Mouse (Mus musculus): ENCODE results near the gene Asb2. TPM values are rescaled to one million over a fixed set of nuclear protein-coding genes. Genes with fewer than 3 reads are reported as not detected.

Asb2 gene
- total and polyA plus RNA-seq, 3 experiments = 3.0 to 5.3 (median 4.1) TPM

DNA sequence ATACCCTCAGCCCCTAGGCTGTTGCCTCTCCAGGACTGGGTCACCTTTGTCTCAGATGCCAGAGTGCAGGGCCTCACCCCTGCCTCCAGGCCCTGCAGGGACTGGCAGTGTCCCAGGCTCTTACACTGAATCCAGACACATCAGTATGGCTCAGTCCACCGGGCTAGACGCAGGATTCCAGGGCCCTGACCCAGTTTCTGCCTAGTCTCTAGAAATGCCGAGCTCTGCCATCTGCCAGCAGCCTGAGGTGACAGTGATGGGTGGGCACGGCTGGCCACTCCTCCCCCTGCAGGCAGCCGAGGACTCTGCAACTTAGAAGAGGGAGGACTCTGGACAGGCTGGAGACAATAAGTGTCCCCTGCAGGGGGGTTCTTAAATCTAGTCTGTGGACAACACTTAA is 2.3 kb downstream of the Asb2 start:
- Histone ChIP-seq H3K9ac (ENCODE audit: insufficient read depth, low read depth) (no peak overlapping the region), H3K36me3 (replicated peaks in 1 of 2; ENCODE audit: control insufficient read depth in 1 of 2, insufficient read depth in 1 of 2, low read length in 1 of 2) (no peaks in the 10 kb centered on the region), H3K27ac (ENCODE audit: insufficient read depth, low read depth) (no peak overlapping the region), H3K9me3 (replicated peaks; ENCODE audit: low read length) (peaks cover 15% of the 10 kb centered on the region), H3K4me3 (replicated peaks in 1 of 3; ENCODE audit: low read depth in 2 of 3, low read length in 2 of 3, poor library complexity in 1 of 3) (no peak overlapping the region), H3K4me2 (ENCODE audit: insufficient read depth, low read depth, poor library complexity, severe bottlenecking) (no peak overlapping the region), H3K27me3 (replicated peaks) (peaks cover 2% of the 10 kb centered on the region), H3K79me2 (replicated peaks; ENCODE audit: control insufficient read depth, extremely low read depth, insufficient read depth, poor library complexity, severe bottlenecking) (no peaks in the 10 kb centered on the region), H3K4me1 (ENCODE audit: control insufficient read depth in 1 of 2, insufficient read depth in 2 of 2) (peaks cover 1 to 22% of the 10 kb centered on the region in 2 experiments)
- dilution Hi-C loops (cut with MboI; ENCODE audit: extremely low pct_ligation_motif_present, extremely low pct_unique_long_range_greater_than_20kb, low sequenced_read_pairs) (no loop called here), in situ Hi-C loops (cut with MboI; ENCODE audit: low pct_ligation_motif_present, low pct_unique_long_range_greater_than_20kb, low sequenced_read_pairs) (no loop called here)
- DNase-seq (ENCODE audit: extremely low read depth) = no peak
- TF ChIP-seq MAFK (IDR thresholded peaks at IDR 0.05; ENCODE audit: insufficient replicate concordance, low read length) (no peak), CTCF (conservative IDR thresholded peaks at IDR 0.05 in 1 of 2, IDR thresholded peaks at IDR 0.05 in 1 of 2; ENCODE audit: low read depth in 2 of 2, low read length in 2 of 2) (peak in 1 of 2 experiments; percentile 49; a peak in 2 of 4 replicates)

DNA sequence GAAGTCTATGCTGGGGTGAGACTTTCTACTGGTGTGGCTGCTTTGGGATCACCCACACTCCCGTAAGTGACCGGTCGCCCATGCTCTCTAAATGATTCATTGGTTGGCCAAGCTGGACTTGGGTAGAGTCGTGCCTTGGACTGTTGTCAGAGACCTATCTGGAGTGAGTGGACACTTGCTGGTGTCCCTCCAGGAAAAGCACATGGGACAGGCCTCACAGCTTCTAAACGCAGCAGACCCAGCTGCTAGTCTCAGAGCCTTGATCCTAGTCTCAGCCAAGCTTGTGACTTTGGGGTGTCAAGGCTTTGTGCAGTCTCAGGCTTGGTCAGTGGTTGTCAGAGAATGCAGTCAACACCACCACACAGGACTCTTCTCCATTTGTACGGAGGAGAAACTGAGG is 3.1 kb downstream of the Asb2 start:
- peaks cover 15% of the 10 kb centered on the region for H3K9me3 ChIP-seq (replicated peaks; ENCODE audit: low read length)
- no peak overlapping the region for H3K27ac ChIP-seq (ENCODE audit: insufficient read depth, low read depth)
- TF ChIP-seq JUN (IDR thresholded peaks at IDR 0.05; ENCODE audit: insufficient read depth, low read depth, low read length) = no peak
- H3K36me3 ChIP-seq (replicated peaks in 1 of 2; ENCODE audit: control insufficient read depth in 1 of 2, insufficient read depth in 1 of 2, low read length in 1 of 2) = no peaks in the 10 kb centered on the region
- H3K9ac ChIP-seq (ENCODE audit: insufficient read depth, low read depth) = no peak overlapping the region
- peaks cover 5 to 23% of the 10 kb centered on the region in 2 experiments for H3K4me1 ChIP-seq (ENCODE audit: control insufficient read depth in 1 of 2, insufficient read depth in 2 of 2)
- dilution Hi-C loops (cut with MboI; ENCODE audit: extremely low pct_ligation_motif_present, extremely low pct_unique_long_range_greater_than_20kb, low sequenced_read_pairs) (no loop called here), in situ Hi-C loops (cut with MboI; ENCODE audit: low pct_ligation_motif_present, low pct_unique_long_range_greater_than_20kb, low sequenced_read_pairs) (no loop called here)
- H3K27me3 ChIP-seq (replicated peaks) = peaks cover 2% of the 10 kb centered on the region
- no peak for DNase-seq (ENCODE audit: extremely low read depth)
- no peak overlapping the region for H3K4me3 ChIP-seq (replicated peaks in 1 of 3; ENCODE audit: low read depth in 2 of 3, low read length in 2 of 3, poor library complexity in 1 of 3)
- no peak overlapping the region for H3K4me2 ChIP-seq (ENCODE audit: insufficient read depth, low read depth, poor library complexity, severe bottlenecking)
- H3K79me2 ChIP-seq (replicated peaks; ENCODE audit: control insufficient read depth, extremely low read depth, insufficient read depth, poor library complexity, severe bottlenecking) = no peaks in the 10 kb centered on the region

DNA sequence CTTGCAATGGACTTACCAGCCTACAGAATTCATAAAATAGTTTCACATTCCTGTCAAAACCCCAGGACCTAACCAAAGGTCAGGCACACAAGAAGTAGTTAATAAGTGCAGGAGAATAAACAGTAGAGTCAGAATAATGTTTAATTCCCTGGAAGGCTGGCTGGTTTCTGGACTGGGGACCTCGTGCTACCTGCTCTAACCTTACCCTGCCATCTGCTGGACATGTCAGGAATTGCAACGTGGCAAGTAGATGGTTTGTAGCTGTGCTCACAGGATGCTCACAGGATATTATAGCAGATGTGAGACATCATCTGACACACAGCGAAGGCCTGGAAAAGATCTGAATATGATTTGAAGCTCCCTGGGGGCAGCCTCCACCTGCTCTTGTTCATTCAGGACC is 7.3 kb downstream of the Asb2 start:
- in situ Hi-C loops (cut with MboI; ENCODE audit: low pct_ligation_motif_present, low pct_unique_long_range_greater_than_20kb, low sequenced_read_pairs) = no loop called here
- peak; percentile 90 for DNase-seq (ENCODE audit: extremely low read depth)
- Histone ChIP-seq H3K79me2 (replicated peaks; ENCODE audit: control insufficient read depth, extremely low read depth, insufficient read depth, poor library complexity, severe bottlenecking) (no peaks in the 10 kb centered on the region), H3K9ac (ENCODE audit: insufficient read depth, low read depth) (no peak overlapping the region), H3K27ac (ENCODE audit: insufficient read depth, low read depth) (no peak overlapping the region), H3K27me3 (replicated peaks) (no peaks in the 10 kb centered on the region), H3K4me3 (replicated peaks in 1 of 3; ENCODE audit: low read depth in 2 of 3, low read length in 2 of 3, poor library complexity in 1 of 3) (no peak overlapping the region), H3K9me3 (replicated peaks; ENCODE audit: low read length) (peaks cover 16% of the 10 kb centered on the region), H3K4me1 (ENCODE audit: control insufficient read depth in 1 of 2, insufficient read depth in 2 of 2) (peaks cover 28 to 55% of the 10 kb centered on the region in 2 experiments), H3K4me2 (ENCODE audit: insufficient read depth, low read depth, poor library complexity, severe bottlenecking) (no peak overlapping the region), H3K36me3 (replicated peaks in 1 of 2; ENCODE audit: control insufficient read depth in 1 of 2, insufficient read depth in 1 of 2, low read length in 1 of 2) (no peaks in the 10 kb centered on the region)
- dilution Hi-C loops (cut with MboI; ENCODE audit: extremely low pct_ligation_motif_present, extremely low pct_unique_long_range_greater_than_20kb, low sequenced_read_pairs) = no loop called here
- TF ChIP-seq MAX (IDR thresholded peaks at IDR 0.05; ENCODE audit: low read length) (peak; percentile 90), POLR2AphosphoS2 (IDR thresholded peaks at IDR 0.05; ENCODE audit: low read depth, low read length) (no peak), NRF1 (IDR thresholded peaks at IDR 0.05; ENCODE audit: low read depth, low read length) (no peak), ZKSCAN1 (IDR thresholded peaks at IDR 0.05; ENCODE audit: borderline replicate concordance, low read depth, low read length) (no peak), MAFK (IDR thresholded peaks at IDR 0.05; ENCODE audit: insufficient replicate concordance, low read length) (no peak), UBTF (IDR thresholded peaks at IDR 0.05; ENCODE audit: low read depth, low read length) (no peak), USF2 (conservative IDR thresholded peaks at IDR 0.05; ENCODE audit: low read depth, low read length) (no peak), IRF4 (IDR thresholded peaks at IDR 0.05; ENCODE audit: low read depth, low read length) (peak; percentile 27; the same call in 1 of the 2 replicates), KAT2A (IDR thresholded peaks at IDR 0.05; ENCODE audit: insufficient replicate concordance, low read length) (no peak), E2F4 (IDR thresholded peaks at IDR 0.05; ENCODE audit: insufficient replicate concordance, low read depth, low read length) (no peak), EP300 (IDR thresholded peaks at IDR 0.05; ENCODE audit: low read length) (no peak), RCOR1 (conservative IDR thresholded peaks at IDR 0.05; ENCODE audit: low read depth, low read length) (no peak), MXI1 (IDR thresholded peaks at IDR 0.05; ENCODE audit: low read depth, low read length) (no peak), CHD2 (IDR thresholded peaks at IDR 0.05; ENCODE audit: low read length) (no peak), JUND (conservative IDR thresholded peaks at IDR 0.05; ENCODE audit: low read depth, low read length) (no peak), SMC3 (IDR thresholded peaks at IDR 0.05; ENCODE audit: low read depth, low read length) (peak; percentile 98), ZMIZ1 (IDR thresholded peaks at IDR 0.05; ENCODE audit: low read depth, low read length) (no peak), ETS1 (conservative IDR thresholded peaks at IDR 0.05; ENCODE audit: low read depth, low read length) (no peak), HCFC1 (IDR thresholded peaks at IDR 0.05; ENCODE audit: low read depth, low read length) (no peak), ZC3H11A (IDR thresholded peaks at IDR 0.05; ENCODE audit: low read depth, low read length) (peak; percentile 79), MAZ (IDR thresholded peaks at IDR 0.05; ENCODE audit: low read depth, low read length) (no peak), CTCF (conservative IDR thresholded peaks at IDR 0.05 in 1 of 2, IDR thresholded peaks at IDR 0.05 in 1 of 2; ENCODE audit: low read depth in 2 of 2, low read length in 2 of 2) (peak; percentile 98 to 99), CHD1 (IDR thresholded peaks at IDR 0.05; ENCODE audit: low read depth, low read length) (no peak), ELF1 (IDR thresholded peaks at IDR 0.05; ENCODE audit: low read depth, low read length) (no peak), PAX5 (IDR thresholded peaks at IDR 0.05; ENCODE audit: low read length) (no peak), NELFE (IDR thresholded peaks at IDR 0.05; ENCODE audit: low read depth, low read length) (no peak)
